Mouse (Mus musculus): Measurements from ENCODE around the gene Alcam.

Gene Alcam

DNA sequence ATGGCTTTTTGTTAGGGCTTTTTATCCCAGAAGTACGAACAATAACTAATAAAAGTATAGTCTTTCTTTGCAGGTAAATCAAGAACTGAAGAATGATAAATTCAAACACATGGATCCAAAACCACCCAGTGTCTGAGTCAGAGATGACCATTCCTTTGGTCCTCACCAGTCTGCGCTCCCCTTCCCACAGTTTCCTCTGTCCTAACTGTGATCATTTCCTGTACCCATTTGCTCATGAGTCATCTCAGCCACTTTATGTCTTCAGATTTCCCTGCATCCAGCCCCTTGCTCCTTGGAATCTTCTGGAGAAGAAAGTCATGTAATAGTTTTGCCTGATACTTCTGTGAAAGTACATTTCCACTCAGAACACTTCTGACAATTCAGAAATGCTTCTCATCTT, 77.0 kb downstream of the Alcam start:
- DNase-seq (ENCODE audit: inconsistent age in 2 of 2, low spot score in 1 of 2), result no peak

DNA sequence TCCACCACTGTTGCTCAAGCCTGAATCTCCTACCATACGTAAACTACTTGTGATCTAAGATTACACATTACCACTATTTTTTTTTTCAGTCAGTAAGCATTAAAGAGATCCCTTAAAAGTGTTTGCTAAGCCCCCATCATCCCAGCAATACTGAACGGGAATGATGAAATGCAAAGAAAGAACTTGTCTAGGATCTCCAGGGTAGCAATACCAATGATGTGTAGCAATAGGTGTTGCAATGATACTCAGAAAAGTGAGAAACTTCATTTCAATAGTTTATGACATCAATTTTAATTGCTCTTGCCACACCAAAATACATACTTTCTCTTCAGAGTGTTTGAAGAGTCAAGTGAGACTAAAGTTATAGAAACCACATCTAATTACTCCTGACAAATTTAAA, 81.9 kb downstream of the Alcam start:
- no peak for DNase-seq (ENCODE audit: inconsistent age in 2 of 2, low spot score in 1 of 2)

DNA sequence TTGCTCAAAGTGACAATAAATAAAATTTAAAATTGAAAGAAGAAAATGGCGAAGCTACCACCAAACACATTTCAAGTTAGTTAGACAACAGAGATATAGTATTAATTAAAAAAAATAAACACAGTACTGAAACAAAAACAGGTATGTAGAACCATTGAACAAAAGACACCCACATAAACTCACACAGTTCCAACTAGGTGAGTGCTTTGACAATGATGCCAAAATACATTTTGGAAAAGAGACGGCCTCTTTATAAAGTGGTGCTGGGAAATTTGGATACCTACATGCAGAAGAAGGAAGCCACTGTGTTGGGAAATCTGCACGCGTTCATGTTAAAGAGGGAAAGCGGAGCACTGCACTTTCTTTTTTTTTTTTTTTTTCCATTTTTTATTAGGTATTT, 85.4 kb downstream of the Alcam start:
- no peak for DNase-seq (ENCODE audit: inconsistent age in 2 of 2, low spot score in 1 of 2)

DNA sequence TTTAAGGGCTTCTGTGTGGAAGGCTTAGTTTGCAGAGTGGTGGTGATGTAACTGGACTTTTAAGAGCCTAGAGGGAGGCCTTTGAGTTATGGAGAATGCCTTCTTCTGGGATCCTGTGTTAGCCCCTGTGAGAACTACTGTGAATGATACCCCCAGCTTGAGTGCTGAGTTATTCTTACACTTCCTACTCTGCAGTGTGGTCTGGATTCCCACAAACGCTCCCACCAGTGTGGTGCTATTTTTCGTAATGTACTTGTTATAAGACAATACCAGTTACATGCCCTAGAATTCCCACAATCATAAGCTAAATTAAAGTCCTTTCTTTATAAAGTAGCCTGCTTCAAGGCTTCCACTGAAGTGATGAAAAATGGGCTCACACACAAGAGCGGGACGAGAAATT, 87.0 kb downstream of the Alcam start:
- no peak for DNase-seq (ENCODE audit: inconsistent age in 2 of 2, low spot score in 1 of 2)

DNA sequence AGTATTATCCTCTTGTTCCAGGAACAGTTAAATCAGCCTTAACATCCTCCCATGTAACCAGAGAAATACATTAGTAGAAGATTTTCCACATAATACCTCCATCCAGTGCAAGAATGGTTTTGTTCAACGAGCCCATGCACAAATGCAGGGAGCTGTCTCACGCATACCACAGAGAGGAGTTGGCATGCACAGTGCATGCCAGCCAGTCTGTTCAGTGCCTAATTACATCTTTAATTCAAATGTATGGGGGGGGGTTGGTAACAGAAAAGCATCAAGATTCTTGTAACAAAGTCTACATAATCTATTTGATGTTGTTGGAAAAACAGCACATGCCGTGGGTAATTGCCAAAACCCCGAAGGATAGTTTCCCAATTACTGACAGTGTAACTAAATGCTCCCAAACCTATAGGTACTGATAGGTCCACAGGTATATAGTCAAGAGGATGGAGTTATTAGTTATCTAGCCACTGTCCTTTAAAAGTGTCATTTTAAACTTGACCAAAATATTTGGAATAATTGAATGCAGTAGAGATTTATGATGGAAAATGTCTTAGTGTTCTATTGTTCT, 89.8 kb downstream of the Alcam start:
- no peak for DNase-seq (ENCODE audit: inconsistent age in 2 of 2, low spot score in 1 of 2)

DNA sequence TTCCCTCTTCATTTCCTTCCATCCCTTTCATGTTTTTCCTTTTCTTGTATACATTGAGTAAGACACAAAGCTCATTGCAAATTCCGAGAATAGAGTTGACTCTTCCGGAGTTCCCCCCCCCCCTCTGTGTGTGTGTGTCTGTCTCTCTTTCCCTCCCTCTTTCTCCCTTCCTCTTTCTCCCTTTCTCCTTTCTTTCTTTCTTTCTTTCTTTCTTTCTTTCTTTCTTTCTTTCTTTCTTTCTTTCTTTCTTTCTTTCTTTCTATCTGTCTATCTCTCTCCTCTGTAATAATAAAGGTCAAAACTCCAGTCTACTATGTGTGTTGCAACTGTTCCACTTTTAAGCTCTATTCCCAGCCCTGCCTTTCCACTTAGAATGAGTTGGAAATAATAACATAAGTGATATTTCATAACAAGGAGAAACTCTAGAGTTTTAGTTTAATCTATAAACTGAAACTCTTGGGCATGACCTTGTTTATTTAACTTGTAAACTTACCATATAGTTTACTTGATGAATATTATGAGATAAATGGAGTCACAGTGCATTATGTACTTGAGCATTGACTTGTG, 110.3 kb downstream of the Alcam start:
- no peak for DNase-seq (ENCODE audit: inconsistent age in 2 of 2, low spot score in 1 of 2)

DNA sequence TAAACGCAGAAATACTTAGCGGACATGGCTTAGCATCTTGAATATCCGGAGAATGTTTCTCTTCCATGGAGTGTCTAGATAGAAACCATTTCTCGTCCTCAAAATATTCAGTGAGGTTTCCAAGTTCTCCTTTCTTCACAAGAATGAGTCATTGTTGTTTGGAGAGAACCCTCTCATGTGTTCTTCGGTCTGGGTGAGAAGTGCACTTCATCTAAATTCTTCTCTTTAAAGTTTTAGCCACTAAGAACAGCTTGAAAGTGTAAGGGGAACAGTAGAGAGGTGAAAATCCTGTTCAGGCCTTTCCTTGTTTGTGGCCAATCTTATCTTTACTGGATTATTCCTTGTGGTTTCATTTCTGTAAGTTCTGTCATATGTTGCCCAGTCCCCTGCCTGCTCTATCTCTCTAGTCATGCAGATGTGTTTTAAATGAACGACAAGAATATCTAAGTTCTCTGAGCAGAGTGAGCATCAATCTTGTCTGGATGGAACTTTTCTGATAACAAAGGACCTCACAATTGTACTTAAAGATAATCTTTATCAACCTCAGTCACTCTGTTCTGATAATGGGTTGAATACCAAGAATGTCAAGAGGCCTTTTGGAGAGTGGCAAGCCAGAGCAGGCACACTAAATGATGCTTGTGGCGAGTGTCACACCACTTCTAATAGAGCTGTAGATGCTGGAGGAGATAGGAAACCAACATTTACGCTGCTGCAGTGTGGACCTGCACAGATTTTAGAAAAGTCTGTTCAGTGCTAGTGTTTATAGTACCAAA, 111.0 kb downstream of the Alcam start:
- peak in 1 of 2 experiments; percentile 22 for DNase-seq (ENCODE audit: inconsistent age in 2 of 2, low spot score in 1 of 2)

DNA sequence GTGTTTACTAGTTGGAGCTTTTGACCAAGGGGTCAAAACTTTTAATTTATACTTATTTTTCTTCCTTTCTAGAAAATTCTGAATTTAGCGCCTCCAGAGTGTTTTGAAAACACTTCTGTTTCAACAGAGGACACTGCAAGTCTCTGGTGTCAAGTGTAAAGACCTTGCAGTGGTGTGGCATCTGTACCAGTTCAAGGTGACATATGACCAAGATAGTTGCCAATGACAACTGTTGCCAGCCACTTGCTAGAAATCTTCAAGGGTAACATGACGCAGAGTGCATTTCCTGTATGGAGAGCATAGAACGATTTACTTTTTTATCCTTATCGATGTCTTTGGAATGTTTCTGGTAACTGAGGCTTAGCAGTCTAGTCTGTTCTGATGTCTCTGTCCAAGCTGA, 119.8 kb downstream of the Alcam start:
- no peak for DNase-seq (ENCODE audit: inconsistent age in 2 of 2, low spot score in 1 of 2)

DNA sequence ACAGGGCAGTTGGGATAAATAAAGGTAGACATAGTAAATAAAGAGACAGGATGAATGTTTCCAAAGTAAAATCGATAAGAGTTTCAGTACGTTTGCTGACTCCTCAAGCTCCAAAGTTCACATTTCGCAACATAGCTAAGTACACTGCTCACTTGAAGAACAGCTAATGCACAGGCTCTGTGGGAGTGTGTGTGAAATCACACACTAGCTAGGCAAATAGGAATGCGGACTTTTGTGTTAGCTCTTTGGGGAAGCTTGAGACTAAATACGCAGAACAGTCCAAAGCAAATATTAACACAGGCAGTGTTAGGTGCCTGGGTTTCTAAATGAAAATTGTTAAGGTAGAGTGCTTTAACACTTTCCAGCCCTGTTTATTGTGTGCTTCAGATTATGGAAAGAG, 120.2 kb downstream of the Alcam start:
- no peak for DNase-seq (ENCODE audit: inconsistent age in 2 of 2, low spot score in 1 of 2)

DNA sequence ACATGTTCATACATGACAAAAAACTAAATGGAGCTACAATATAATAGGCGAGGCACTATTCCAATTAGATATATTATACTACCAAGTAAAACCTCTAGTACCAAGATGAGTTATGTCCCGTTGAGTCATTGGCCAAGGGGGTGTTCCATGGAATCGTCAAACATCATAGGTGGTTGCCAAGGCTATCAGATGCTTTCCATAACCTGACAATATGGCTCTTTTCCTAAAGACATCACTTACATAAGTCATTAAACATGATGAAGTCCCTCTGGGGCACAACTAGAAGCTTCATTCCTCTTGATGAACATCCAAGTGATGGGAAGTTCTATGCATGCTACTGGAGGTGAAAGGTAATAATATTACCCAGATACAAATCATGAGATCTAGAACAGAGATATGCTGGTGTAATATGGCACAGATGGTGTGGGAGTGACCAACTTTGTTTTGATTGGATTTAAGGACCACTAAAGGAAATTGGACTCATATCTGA, 122.5 kb downstream of the Alcam start:
- DNase-seq (ENCODE audit: inconsistent age in 2 of 2, low spot score in 1 of 2), result no peak

DNA sequence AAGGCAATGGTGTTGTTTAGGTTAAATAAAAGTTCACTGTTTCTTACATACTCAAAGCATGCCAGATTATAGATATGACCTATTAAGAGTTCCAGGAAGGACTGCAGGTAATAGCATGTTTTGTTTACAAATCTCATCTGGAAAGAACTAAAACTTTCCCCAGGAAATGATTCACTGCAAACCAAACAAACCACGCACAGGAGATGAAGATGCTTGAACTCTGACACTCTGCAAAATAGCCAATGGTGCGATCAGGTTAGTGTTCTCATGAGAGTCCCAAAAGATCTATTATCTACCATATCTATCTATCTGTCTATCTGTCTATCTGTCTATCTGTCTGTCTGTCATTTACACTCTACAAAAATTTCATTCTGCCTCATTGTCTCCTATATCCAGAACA, 124.5 kb downstream of the Alcam start:
- DNase-seq (ENCODE audit: inconsistent age in 2 of 2, low spot score in 1 of 2), result no peak

DNA sequence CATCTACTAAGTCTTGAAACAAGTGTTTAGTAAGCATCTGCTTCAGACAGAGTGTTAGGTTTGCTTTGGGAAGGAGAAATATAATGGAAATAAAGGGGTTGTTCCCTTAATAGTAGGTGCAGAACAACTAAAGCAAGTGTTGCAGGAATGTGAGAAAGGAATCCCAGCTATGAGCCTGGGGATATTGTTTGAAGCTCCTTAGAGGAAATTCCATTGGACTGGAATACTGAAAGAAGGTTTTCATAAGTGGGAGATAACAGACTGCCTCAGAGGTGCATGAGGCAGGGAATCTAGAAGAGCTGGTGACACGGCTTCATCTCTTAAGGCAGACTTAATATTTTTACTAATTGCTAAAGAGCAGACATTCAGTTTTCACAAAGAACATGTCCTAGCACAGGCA, 134.6 kb downstream of the Alcam start:
- no peak for DNase-seq (ENCODE audit: inconsistent age in 2 of 2, low spot score in 1 of 2)

DNA sequence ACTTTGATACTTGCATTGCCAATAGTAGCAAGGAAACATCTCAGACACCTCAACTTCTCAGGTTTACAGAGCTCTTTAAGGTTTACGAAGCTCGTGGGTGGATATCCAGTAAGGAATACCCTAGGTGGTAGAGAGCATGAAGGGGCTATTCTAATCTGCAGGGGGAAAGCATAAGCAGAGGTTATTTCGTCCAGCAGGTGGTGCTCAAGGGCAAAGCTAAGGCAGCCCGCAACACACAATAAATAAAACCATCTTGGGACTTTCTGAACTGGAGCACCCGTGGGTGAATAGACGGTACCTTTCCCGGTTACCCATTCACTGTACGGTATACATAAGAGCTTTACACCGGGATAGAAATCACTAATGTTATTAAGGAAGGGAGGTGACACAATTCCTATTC, 142.8 kb downstream of the Alcam start:
- DNase-seq (ENCODE audit: inconsistent age in 2 of 2, low spot score in 1 of 2), result peak; percentile 40 to 84

DNA sequence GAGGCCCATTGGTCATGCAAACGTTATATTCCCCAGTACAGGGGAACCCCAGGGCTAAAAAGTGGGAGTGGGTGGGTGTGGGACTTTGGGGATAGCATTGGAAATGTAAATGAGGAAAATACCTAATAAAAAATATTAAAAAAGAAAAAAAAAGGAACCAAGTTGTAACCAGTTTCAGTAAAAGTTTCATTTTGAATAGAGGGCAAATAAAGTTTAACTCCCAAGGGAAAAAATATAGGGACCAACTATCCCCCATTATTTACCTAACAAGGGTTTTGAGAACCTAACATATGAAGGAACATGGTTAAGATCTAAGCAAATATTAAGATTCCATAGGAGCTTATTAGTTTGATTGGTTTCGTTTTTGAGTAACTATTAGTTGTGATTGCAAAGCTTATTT, 146.9 kb downstream of the Alcam start:
- DNase-seq (ENCODE audit: inconsistent age in 2 of 2, low spot score in 1 of 2), result no peak

DNA sequence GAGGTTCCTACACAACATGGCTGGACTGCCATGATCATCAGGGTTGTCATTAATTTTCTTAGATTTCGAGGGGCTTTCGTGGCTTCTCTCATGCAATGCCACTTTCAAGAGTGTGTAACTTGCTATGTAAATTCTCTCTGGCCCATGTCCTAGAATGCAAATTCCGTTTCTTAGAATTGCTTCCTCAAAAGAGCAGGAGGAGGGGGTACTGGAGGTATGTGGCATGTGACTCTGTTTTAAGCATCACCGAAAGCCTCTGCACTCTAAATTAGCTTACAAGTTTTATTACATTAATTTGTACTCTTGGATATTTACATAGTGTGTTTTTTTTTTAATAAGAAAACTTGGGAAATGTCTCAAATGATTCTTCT, 150.4 kb downstream of the Alcam start:
- DNase-seq (ENCODE audit: inconsistent age in 2 of 2, low spot score in 1 of 2), result no peak

DNA sequence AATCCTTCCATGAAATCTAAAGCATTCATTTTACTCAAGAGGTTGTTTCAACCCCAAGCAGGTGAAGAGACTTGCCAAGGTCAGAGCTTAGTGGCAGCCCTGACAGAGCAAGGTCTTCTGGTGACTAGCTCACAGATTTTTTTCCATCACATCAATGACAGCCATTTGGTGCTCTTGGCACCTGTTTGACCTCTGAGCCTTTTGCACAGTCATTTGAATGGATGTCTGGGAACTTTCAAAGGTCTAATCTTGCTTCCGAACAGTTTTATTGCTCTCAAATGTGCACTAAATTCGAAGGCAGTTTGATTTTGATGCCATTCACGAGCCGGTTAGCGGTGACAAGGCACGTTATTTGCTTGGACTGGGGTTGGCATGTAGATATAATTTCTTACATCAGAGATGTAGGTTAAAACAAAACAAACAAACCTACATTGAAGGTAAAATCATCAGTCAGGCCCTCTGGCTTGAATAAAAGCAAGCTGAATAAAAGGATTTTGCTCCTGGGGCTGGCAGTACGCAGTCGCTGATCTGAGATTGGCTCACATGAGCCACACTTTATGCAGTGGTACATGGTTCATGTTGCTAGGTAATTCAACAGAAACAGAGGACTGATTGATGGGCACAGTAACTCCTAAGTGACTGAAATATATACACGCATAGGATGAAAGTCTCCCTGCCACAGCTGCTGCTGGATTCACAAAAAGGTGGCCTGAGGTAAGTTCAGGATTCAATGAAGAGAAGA, 150.9 kb downstream of the Alcam start:
- DNase-seq (ENCODE audit: inconsistent age in 2 of 2, low spot score in 1 of 2), result no peak

DNA sequence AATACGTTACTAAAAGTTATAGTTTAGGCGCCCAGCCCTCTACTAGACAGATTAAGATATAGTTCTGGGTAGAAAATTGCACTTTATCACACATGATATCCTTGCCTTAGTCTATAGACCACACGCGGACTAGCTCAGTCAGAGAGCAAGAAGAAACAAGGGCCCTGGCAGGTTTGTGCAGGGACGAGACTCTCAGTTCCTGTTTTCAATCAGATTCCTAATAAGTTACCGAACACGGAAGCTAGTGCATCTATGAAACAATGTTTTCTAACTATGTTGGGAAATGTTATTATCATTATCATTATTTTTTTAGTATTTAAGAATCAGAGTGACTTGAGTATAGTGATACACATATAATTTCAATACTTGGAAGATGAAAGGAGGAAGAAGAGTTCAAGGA, 152.1 kb downstream of the Alcam start:
- no peak for DNase-seq (ENCODE audit: inconsistent age in 2 of 2, low spot score in 1 of 2)

DNA sequence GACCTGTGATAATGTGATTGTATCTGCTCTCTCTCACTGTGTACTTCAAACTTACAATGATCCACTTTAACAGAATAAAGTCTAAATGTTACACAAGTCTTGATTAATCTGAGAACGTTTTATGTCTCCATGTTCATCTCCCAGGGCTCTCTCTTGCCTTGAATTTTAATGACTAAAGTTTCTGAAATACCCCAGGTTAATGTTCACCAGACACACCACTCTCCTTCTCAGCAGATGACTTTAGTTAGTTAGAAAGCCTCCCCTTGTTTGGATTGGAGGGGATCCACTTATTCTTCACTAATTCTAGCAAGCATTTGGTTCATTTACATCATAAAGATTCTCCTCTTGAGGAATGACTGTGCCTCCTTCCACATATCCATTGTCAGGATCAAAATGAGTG, 157.5 kb downstream of the Alcam start:
- no peak for DNase-seq (ENCODE audit: inconsistent age in 2 of 2, low spot score in 1 of 2)

DNA sequence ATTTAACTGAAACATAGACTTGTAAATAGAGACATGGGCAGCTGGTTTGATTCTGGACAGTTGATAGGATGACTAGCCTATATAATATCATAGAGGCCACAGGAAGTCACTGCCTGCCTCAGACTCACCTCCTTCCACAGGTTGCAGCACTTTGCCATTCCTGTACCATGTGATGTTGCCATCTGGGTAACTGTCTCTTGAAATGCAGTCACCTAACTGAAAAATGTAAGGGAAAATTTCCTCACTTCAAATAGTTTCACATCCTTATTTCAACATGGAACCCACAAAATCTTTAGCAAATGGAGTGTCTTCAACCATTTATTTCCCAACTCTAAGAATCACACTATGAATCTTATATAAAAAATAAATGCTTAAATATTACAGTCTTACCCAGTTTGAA, 158.3 kb downstream of the Alcam start:
- DNase-seq (ENCODE audit: inconsistent age in 2 of 2, low spot score in 1 of 2), result no peak

DNA sequence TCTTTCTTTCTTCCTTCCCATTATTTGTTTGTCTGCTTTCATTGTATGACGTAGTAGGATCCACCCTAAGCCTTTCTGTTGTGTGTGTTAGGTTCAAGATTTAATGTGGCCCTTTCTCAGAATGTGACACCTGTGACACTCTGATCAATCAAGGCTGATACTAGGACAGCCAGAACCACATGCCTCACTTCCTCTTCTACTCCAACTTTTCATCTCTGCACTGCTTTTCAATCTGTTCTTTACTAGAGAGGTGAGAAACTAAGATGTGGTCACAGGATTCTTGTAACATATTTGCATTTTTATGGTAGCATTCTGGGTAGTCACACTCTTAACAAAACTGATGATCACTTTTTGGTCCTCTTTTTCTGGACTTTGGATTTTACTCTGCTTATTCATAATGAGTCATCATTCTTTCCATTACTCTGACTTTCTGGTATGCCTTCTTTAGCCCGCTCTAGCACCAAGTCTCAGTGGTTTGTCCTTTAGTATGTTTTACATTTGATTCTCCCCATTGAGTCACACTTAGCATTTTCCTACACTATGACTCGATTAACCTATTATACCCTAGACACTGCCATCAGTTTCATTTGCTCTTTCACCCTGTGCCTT, 161.3 kb downstream of the Alcam start:
- DNase-seq (ENCODE audit: inconsistent age in 2 of 2, low spot score in 1 of 2), result no peak

DNA sequence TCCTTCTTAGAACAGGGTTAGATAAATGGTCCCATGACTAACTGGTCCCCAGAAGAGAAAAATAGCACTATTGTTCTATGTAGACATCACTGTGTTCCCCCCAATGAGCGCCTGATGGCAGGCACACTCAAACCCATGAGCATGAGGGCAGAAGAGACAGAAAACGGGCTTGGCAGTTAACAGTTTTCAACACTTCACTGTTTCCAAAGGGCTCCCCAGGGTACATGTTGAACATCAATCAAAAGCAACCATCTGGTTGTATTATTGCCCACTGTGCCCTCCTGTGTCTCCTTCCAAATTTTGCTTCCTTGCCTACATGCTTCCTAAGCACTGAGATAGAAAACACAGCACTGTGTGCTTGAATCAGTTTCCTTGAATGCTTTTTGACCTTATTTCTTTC, 173.7 kb downstream of the Alcam start:
- no peak for DNase-seq (ENCODE audit: inconsistent age in 2 of 2, low spot score in 1 of 2)

DNA sequence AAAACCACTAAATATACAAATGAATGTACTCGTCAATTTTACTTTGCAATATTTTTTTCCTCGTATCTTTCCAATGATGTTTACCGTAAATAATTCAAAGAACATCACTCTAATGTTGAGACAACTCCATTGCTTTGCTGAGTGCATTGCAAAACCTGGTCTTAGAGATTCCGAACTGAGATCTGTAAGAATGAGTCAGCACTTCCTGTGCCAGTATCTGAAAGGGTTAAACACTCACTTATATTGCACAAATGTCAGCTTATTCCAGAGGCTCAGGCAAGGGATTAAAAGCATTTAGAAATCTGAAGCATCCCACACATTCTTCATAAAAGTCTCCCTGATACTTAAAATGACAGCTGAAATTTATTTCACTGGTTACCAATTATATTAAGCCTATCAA, 188.8 kb downstream of the Alcam start:
- DNase-seq (ENCODE audit: inconsistent age in 2 of 2, low spot score in 1 of 2), result no peak

Measured in adrenal gland, adult (tissue).